In the genomic region with DNA sequence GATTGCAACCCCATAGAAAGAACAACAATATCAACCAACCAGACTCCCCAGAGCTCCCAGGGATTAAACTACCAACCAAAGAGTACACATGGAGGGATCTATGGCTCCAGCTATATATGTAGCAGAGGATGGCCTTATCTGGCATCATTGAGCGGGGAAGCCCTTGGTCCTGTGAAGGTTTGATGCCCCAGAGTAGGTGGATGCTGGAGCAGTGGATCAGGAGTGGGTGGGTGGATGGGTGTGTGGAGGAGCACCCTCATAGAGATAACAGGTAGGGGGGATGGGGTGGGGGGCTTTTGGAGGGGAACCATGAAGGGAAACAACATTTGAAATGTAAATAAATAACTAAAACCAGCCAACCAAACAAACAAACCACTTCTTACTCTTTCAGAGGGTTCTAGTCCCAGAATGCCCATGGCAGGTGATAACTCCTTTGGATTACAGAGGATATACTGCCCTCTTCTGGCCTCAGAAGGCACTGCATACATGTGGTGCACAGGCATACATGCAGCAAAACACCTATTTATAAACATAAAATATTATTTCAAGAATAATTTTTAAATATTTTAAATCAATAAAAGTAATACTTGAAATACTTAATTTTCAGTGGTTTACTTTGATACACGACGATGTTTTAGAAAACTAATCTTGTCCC, we compare ENCODE assay signal across 8 mouse cellular contexts.
A peak's percentile ranks its signal among the peaks of the same experiment; 100 is the strongest.
DNase-seq lines count a peak whose midpoint lies in the region; ATAC-seq lines count a peak whose summit lies in the region.

No protein-coding gene starts in this region.

- no peak overlapping the region for H3K27ac ChIP-seq in forebrain, embryonic 14.5 days (ENCODE audit: low read depth, low read length)

- no peak overlapping the region for H3K9ac ChIP-seq in forebrain, embryonic 14.5 days (ENCODE audit: low read length)

- WGBS in forebrain, embryonic 14.5 days, result 53% methylated on average over 3 of the region's 3 CpGs

- H3K36me3 ChIP-seq in forebrain, embryonic 14.5 days (ENCODE audit: control insufficient read depth, insufficient read depth, low read length), result no peaks in the 10 kb centered on the region

- no peak overlapping the region for H3K4me3 ChIP-seq in forebrain, embryonic 14.5 days (ENCODE audit: low read depth, low read length)

- no peaks in the 10 kb centered on the region for H3K27me3 ChIP-seq in forebrain, embryonic 14.5 days (replicated peaks; ENCODE audit: control insufficient read depth, insufficient read depth, low read length)

- no peak for ATAC-seq in CD4-positive, CD25-positive, alpha-beta regulatory T cell, adult 4 months
- ATAC-seq in forebrain, embryonic 14.5 days, result peak; percentile 58; the same call in 1 of the 2 replicates

- intact Hi-C loops in left cerebral cortex, postnatal 4 days (cut with DNase I), result no loop called here

- no peaks in the 10 kb centered on the region for H3K9me3 ChIP-seq in forebrain, embryonic 14.5 days (replicated peaks; ENCODE audit: control insufficient read depth, low read length)

- no peak overlapping the region for H3K4me2 ChIP-seq in forebrain, embryonic 14.5 days (ENCODE audit: low read length)

- H3K4me1 ChIP-seq in forebrain, embryonic 14.5 days (ENCODE audit: control insufficient read depth, insufficient read depth, low read length), result no peaks in the 10 kb centered on the region

- peak; percentile 48 for DNase-seq in CD4-positive, CD25-positive, alpha-beta regulatory T cell, adult 2 months (ENCODE audit: low read depth, low spot score)
- DNase-seq in left cerebral cortex, postnatal 4 days, result peak; percentile 51
- DNase-seq in left cerebral cortex, adult 8-10 months (ENCODE audit: low spot score in 2 of 2), result no peak
- peak; percentile 4 for DNase-seq in adrenal gland, adult 2 months
- peak; percentile 55 for DNase-seq in forebrain, embryonic 14.5 days (ENCODE audit: low spot score)
- peak; percentile 39 for DNase-seq in lung, postnatal 36 days
- DNase-seq in thymus, postnatal 4 days, result peak; percentile 63

Comparison
In these comparisons a context has a peak if more than half of its experiments do, and no peak if none do; other contexts are left out.
1. DNase-seq: peak in CD4-positive, CD25-positive, alpha-beta regulatory T cell, adult 2 months (single experiment), left cerebral cortex, postnatal 4 days (single experiment), adrenal gland, adult 2 months (single experiment), forebrain, embryonic 14.5 days (single experiment), lung, postnatal 36 days (single experiment) and thymus, postnatal 4 days (single experiment); none in left cerebral cortex, adult 8-10 months (0 of 2).